Mouse (Mus musculus): ENCODE results near the gene Rinl. TPM values are rescaled to one million over a fixed set of nuclear protein-coding genes. Genes with fewer than 3 reads are reported as not detected.

Rinl gene
- polyA plus RNA-seq (2015; fragmentation: Nextera tagmentation; extraction: Ambion mirVana) = 2.6 and 4.1 TPM in 2 replicates

DNA sequence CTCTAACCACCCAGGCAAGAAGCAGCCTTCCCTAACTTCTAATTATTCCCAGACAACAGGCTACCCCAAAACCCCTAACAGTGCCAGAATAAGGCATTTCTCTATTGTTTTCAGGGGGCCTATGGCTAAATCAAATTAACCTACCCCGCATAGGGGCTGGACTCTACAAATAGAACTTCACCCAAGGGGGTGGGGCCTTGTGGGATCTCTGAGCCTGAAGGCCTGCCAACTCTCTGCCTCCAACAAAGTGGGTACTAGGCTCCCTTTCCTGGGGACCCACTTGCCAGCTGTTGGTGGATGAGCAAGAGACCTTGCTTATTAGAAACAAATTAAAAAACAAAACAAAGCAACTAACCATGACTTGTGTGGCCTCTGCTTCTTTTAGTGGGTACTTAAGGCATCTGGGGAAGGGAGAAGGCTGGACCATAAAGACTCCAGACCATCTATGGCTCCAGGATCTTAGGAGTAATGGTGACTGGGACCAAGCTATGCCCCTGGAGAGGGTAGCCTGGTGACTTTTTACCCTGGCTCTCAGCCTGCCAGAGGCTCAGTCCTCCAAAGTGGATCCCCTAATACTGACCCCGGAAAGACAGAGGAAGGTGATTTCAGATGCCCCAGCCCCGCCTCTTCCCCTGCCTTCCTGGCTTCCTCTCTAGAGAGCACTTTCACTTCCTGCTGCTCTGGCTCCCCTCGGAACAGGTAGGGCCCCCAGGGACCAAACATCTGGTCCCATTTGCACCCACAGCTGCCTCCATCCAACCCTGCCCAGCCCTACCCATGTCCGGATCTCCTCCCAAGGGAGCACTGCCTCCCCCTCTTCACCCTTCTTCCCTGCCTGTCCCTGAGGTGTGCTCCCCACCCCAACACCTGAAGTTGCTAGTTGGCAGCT lies at the start of gene Rinl:
TSS of gene Rinl (plus strand) at position 663 of the 889 bp plus-strand sequence.
- WGBS = 53% methylated on average over 5 of the region's 5 CpGs
- peaks cover 29% of the 10 kb centered on the region for H3K4me1 ChIP-seq

DNA sequence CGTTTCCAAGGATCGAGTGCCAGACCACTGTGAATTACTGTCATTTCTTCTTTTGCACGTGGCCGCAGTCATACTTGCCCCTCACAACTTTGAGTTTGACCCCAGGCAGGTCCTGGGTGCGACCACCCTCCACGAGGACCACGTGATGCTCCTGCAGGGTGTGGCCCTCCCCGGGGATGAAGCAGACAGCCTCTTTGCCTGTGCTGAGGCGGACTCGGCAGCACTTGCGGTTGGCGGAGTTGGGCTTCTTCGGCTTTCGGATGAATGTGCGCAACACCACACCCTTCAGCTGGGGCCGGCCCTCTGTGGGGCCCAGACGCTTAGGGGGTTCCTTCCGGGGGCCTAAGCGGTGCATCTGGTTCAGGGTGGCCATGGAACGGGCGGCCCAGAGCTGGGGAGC lies 48.9 kb upstream of the Rinl start:
- no peak overlapping the region for H3K27ac ChIP-seq
- H3K27me3 ChIP-seq = no peaks in the 10 kb centered on the region
- peaks cover 61% of the 10 kb centered on the region for H3K36me3 ChIP-seq
- WGBS = 93% methylated on average over 21 of the region's 21 CpGs
- no peaks in the 10 kb centered on the region for H3K9me3 ChIP-seq
- H3K4me2 ChIP-seq = no peak overlapping the region
- ATAC-seq (ENCODE audit: insufficient number of reproducible peaks, insufficient read depth, low FRiP score, low TSS enrichment, low read depth) = no peak
- peaks cover 18% of the 10 kb centered on the region for H3K4me1 ChIP-seq
- no peak overlapping the region for H3K4me3 ChIP-seq
- no peak overlapping the region for H3K9ac ChIP-seq

More for the DNA sequence above, at the start of gene Rinl:
- H3K36me3 ChIP-seq = peaks cover 43% of the 10 kb centered on the region
- ATAC-seq (ENCODE audit: insufficient number of reproducible peaks, insufficient read depth, low FRiP score, low TSS enrichment, low read depth) = no peak
- no peak within 1 kb of the TSS; the same call in 1 of the 2 replicates for H3K9ac ChIP-seq
- no peak within 1 kb of the TSS for H3K4me3 ChIP-seq
- H3K4me2 ChIP-seq = no peak within 1 kb of the TSS
- H3K27ac ChIP-seq = peak within 1 kb of the TSS; percentile 76
- no peaks in the 10 kb centered on the region for H3K27me3 ChIP-seq
- no peaks in the 10 kb centered on the region for H3K9me3 ChIP-seq

DNA sequence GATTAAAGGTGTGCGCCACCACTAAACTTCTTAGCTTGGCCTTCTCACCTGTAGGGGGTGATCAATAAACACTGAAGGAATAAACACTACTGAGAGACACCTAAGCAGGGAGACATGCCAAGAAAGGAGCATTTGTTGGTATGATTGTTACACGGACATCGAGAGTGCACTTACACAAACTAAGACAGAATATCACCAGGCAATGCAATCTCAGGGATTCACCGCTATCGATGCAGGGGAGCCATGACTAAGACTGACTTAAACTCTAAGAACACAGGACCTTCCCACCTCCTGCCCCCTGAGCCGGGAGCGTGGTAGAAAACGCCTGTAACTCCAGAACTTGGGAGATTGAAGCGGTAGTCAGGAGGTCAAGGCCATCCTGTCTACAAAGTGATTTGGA lies 47.8 kb upstream of the Rinl start:
- Histone ChIP-seq H3K27ac (no peak overlapping the region), H3K4me2 (peak overlapping the region; percentile 87), H3K27me3 (no peaks in the 10 kb centered on the region), H3K36me3 (peaks cover 63% of the 10 kb centered on the region), H3K4me3 (peak overlapping the region; percentile 78), H3K9ac (peak overlapping the region; percentile 88), H3K4me1 (peaks cover 18% of the 10 kb centered on the region), H3K9me3 (no peaks in the 10 kb centered on the region)
- 40% methylated on average over 9 of the region's 9 CpGs for WGBS
- ATAC-seq (ENCODE audit: insufficient number of reproducible peaks, insufficient read depth, low FRiP score, low TSS enrichment, low read depth) = no peak

DNA sequence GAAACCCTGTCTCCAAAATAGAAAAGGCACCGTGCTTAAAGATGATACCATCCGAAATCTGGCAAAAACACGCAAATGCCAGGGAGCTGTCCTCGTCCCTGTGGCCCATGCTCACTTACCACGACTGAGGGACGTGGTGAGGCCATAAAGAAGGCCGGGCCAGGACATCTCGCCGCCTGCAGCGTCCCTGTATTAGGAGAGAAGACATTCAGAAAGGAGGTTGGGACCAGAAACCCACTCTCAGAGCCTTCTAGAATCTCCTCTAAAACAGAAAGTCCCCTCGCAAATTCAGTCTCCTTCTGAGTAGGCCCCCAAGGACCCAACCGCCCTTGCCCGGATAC lies 47.4 kb upstream of the Rinl start:
- peaks cover 18% of the 10 kb centered on the region for H3K4me1 ChIP-seq
- peaks cover 63% of the 10 kb centered on the region for H3K36me3 ChIP-seq
- ATAC-seq (ENCODE audit: insufficient number of reproducible peaks, insufficient read depth, low FRiP score, low TSS enrichment, low read depth) = no peak
- peak overlapping the region; percentile 87 for H3K4me2 ChIP-seq
- peak overlapping the region; percentile 78 for H3K4me3 ChIP-seq
- 1% methylated on average over 13 of the region's 13 CpGs for WGBS
- H3K27ac ChIP-seq = peak overlapping the region; percentile 71
- no peaks in the 10 kb centered on the region for H3K9me3 ChIP-seq
- H3K27me3 ChIP-seq = no peaks in the 10 kb centered on the region
- H3K9ac ChIP-seq = peak overlapping the region; percentile 88

DNA sequence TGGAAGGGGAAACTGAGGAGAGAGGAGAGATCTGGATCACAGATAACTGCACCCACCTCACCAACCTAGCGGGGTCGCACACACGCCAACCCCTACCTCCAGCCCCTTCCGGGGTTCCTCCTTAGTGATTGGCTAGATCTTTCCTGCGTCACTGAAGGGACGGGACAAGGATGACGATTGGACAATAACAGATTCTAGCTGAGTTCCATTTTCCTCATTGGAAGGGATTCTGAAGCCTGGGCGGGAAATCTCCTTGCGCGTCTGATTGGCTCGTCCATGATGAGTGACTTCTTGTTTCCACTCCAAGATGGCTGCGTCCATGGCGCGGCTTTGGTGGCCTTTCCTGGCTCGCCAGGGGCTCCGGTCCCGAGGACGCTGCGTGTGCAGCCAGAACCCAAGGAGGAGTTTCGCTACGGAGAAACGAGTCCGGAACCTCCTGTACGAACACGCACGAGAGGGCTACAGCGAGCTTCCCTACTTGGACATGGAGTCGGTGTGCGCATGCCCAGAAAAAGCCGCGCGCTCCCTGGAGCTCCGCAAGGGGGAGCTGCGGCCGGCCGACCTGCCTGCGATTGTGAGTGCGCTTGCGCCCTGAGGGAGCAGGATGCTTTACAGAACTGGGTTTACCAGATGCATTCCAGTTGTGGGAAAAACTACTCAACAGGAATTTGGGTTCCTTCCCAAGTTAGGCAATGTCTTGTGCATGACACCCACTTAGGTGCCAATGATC lies 46.9 kb upstream of the Rinl start, which contains the start of the genes Mrps12 and Sars2:
TSS of gene Mrps12 (minus strand) at position 112 of the 730 bp plus-strand sequence.
TSS of gene Sars2 (plus strand) at position 284 of the 730 bp plus-strand sequence.
- H3K27me3 ChIP-seq = no peaks in the 10 kb centered on the region
- WGBS = under 1% methylated on average over 39 of the region's 39 CpGs
- peak within 1 kb of the TSS; percentile 78 for H3K4me3 ChIP-seq
- H3K27ac ChIP-seq = peak within 1 kb of the TSS; percentile 87
- H3K36me3 ChIP-seq = peaks cover 63% of the 10 kb centered on the region
- ATAC-seq (ENCODE audit: insufficient number of reproducible peaks, insufficient read depth, low FRiP score, low TSS enrichment, low read depth) = peak; percentile 97
- H3K4me2 ChIP-seq = peak within 1 kb of the TSS; percentile 87
- peak within 1 kb of the TSS; percentile 88 for H3K9ac ChIP-seq
- H3K4me1 ChIP-seq = peaks cover 18% of the 10 kb centered on the region
- H3K9me3 ChIP-seq = no peaks in the 10 kb centered on the region

DNA sequence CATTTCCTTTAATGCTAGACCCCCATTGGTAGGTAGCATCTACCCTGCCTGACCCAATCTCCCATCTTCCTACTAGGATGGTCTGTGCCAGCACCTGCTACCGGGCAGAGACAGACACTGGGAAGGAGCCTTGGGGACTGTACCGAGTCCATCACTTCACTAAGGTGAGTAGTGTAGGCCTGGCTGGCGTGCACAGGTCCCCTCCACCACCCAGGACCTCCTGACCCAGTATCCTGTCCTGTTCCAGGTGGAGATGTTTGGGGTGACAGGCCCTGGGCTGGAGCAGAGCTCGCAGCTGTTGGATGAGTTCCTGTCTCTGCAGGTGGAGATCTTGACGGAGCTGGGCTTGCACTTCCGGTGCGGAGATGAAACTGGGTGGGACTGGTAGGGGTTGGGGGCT lies 38.8 kb upstream of the Rinl start:
- ATAC-seq (ENCODE audit: insufficient number of reproducible peaks, insufficient read depth, low FRiP score, low TSS enrichment, low read depth) = no peak
- WGBS = 92% methylated on average over 7 of the region's 7 CpGs

DNA sequence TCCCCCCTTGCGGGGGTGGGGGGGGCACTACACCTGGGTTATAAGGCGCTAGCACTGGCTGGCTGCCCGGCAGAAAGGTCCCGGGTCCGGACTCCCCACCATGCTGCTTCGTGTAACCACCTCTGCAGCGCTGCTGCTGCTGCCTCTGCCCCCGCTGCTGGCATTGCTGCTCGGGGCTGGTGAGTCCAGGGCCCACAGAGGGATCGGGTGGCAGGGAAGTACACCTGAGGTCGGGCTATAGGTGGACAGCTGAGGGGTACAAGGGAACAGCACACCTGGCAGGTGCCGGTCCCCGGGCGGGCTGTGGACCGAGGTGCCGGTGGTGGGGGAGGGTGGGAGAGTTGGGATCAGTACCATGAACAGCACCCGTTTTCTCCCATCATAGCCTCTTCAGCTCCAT lies 32.7 kb upstream of the Rinl start, which contains the start of gene Ccer2:
TSS of gene Ccer2 (plus strand) at position 96 of the 400 bp plus-strand sequence.
- peak within 1 kb of the TSS; percentile 41 for H3K4me2 ChIP-seq
- no peak within 1 kb of the TSS for H3K9ac ChIP-seq
- H3K4me3 ChIP-seq = 0 out of 2 replicates have a peak within 1 kb of the TSS, but pooled peaks have one; percentile 12
- peaks cover 13% of the 10 kb centered on the region for H3K4me1 ChIP-seq
- no peaks in the 10 kb centered on the region for H3K9me3 ChIP-seq
- H3K27me3 ChIP-seq = peaks cover 19% of the 10 kb centered on the region
- no peak within 1 kb of the TSS for H3K27ac ChIP-seq
- peaks cover 52% of the 10 kb centered on the region for H3K36me3 ChIP-seq
- peak; percentile 39; the same call in 1 of the 2 replicates for ATAC-seq (ENCODE audit: insufficient number of reproducible peaks, insufficient read depth, low FRiP score, low TSS enrichment, low read depth)
- WGBS = 2% methylated on average over 17 of the region's 17 CpGs

More for the DNA sequence above, 38.8 kb upstream of the Rinl start:
- peaks cover 65% of the 10 kb centered on the region for H3K36me3 ChIP-seq
- H3K4me2 ChIP-seq = no peak overlapping the region
- no peaks in the 10 kb centered on the region for H3K27me3 ChIP-seq
- H3K4me3 ChIP-seq = no peak overlapping the region
- H3K4me1 ChIP-seq = peaks cover 12% of the 10 kb centered on the region
- no peak overlapping the region for H3K27ac ChIP-seq
- 0 out of 2 replicates have a peak overlapping the region, but pooled peaks have one; percentile 1 for H3K9ac ChIP-seq
- no peaks in the 10 kb centered on the region for H3K9me3 ChIP-seq

DNA sequence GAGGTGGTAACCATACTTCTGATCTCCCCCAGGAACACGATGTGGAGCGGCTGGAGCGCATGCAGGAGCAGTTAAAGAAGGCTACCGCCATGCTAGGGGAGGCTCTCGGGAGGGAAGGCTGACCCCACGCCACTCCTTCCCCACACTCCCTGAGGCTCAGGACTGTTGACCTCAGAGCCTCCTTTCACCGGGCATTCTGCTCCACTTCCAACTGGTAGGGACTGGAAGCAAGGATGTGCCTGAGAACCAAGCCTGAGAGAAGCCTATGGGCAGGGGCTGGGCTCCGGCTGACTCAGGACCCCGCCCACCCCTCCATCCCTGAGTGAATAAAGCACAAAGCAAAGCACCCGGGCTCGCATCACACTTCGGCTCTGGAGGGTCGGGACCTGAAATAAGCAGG lies 30.1 kb upstream of the Rinl start:
- H3K4me1 ChIP-seq = peaks cover 13% of the 10 kb centered on the region
- H3K36me3 ChIP-seq = peaks cover 55% of the 10 kb centered on the region
- no peak overlapping the region for H3K9ac ChIP-seq
- 78% methylated on average over 13 of the region's 13 CpGs for WGBS
- ATAC-seq (ENCODE audit: insufficient number of reproducible peaks, insufficient read depth, low FRiP score, low TSS enrichment, low read depth) = no peak
- no peaks in the 10 kb centered on the region for H3K9me3 ChIP-seq
- H3K27me3 ChIP-seq = peaks cover 19% of the 10 kb centered on the region
- no peak overlapping the region for H3K4me2 ChIP-seq
- H3K4me3 ChIP-seq = no peak overlapping the region
- H3K27ac ChIP-seq = no peak overlapping the region

DNA sequence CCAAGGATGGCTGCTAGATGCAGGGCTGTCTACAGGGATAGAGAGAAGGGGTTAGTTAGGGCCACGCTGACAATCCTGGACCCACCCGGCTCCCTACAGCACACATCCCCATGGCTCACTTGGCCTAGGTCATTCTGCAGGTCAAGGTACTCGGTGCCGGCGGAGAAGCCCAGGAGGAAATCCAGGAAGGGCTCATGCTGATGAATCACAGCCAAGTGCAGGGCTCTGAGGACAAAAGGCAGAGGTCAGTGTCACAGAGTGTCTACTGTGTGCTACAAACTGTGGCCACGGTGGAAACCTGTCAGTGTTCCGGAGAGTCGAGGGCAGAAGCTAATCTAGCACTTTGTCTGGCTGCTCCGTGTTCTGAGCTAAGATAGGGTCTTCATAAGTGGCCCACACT lies 26.9 kb upstream of the Rinl start:
- Histone ChIP-seq H3K9ac (no peak overlapping the region), H3K36me3 (peaks cover 48% of the 10 kb centered on the region), H3K4me2 (no peak overlapping the region), H3K4me3 (no peak overlapping the region), H3K4me1 (peaks cover 12% of the 10 kb centered on the region), H3K27ac (no peak overlapping the region), H3K9me3 (no peaks in the 10 kb centered on the region), H3K27me3 (peaks cover 1% of the 10 kb centered on the region)
- ATAC-seq (ENCODE audit: insufficient number of reproducible peaks, insufficient read depth, low FRiP score, low TSS enrichment, low read depth) = no peak
- WGBS = 93% methylated on average over 9 of the region's 9 CpGs

DNA sequence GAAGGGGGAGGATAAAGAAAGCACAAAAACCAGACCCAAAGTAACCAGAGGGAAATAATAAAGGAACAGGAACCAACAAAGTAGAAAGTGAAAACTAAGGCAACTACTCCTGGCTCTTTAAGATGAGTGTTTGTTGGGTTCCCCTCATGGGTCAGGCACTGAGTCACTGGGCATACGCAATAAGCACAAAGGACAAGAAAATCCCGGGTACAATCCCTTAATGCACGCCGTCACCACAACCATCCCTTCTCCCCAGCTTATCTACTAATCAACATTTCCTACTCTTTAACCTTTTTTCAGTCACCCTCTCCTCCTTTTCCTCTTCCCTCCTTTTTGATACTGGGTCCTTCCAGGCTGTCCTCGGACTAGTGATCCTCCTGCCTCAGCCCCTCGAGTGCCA lies 23.6 kb upstream of the Rinl start:
- Histone ChIP-seq H3K4me2 (peak overlapping the region; percentile 73), H3K27ac (no peak overlapping the region), H3K36me3 (peaks cover 29% of the 10 kb centered on the region), H3K9me3 (no peaks in the 10 kb centered on the region), H3K9ac (peak overlapping the region; percentile 75; the same call in 1 of the 2 replicates), H3K4me1 (peaks cover 24% of the 10 kb centered on the region), H3K4me3 (peak overlapping the region; percentile 83; the same call in 1 of the 2 replicates), H3K27me3 (no peaks in the 10 kb centered on the region)
- WGBS = 83% methylated on average over 6 of the region's 6 CpGs
- no peak for ATAC-seq (ENCODE audit: insufficient number of reproducible peaks, insufficient read depth, low FRiP score, low TSS enrichment, low read depth)

DNA sequence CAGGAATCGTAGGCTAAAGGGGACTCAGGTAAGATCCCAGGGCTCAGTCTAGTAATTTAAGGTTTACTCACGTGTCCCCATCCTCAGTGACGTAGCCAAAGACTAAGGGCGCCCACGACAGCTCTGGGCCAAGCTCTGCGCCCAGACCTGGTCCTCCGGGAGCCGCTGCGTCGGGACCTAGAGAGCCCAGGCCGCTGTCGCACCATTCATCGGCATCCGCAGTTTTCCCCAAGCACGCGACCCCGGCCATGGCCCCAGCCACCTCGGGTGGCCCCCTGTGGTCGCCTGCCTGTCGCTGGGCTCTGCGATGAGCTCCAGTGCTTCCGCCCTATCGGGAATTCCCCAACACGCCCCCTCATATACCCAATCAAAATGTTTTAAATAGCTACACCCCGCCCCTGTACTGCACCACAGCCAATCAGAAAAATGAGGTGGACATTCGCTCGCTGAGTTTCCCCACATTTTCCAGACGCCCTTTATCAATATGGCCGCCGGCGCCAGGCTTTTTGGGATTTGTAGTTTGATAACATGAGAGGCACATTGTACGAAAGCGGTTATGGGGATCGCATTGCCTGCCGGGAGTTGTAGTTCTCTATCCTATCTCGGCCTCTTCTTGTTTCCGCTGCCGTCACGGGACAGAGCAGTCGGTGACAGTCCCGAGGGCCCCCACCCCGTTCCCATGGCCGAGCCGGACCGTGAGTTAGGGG lies 22.4 kb upstream of the Rinl start, which contains the start of gene Sirt2:
TSS of gene Sirt2 (plus strand) at position 563 of the 707 bp plus-strand sequence.
- peaks cover 18% of the 10 kb centered on the region for H3K36me3 ChIP-seq
- H3K9ac ChIP-seq = peak within 1 kb of the TSS; percentile 78
- under 1% methylated on average over 45 of the region's 45 CpGs for WGBS
- no peak within 1 kb of the TSS for H3K27ac ChIP-seq
- peak; percentile 96 for ATAC-seq (ENCODE audit: insufficient number of reproducible peaks, insufficient read depth, low FRiP score, low TSS enrichment, low read depth)
- H3K4me3 ChIP-seq = peak within 1 kb of the TSS; percentile 83
- H3K4me2 ChIP-seq = peak within 1 kb of the TSS; percentile 76
- no peaks in the 10 kb centered on the region for H3K27me3 ChIP-seq
- no peaks in the 10 kb centered on the region for H3K9me3 ChIP-seq
- peaks cover 24% of the 10 kb centered on the region for H3K4me1 ChIP-seq
